Mouse (Mus musculus): ENCODE results near the gene Sdhb. TPM values are rescaled to one million over a fixed set of nuclear protein-coding genes. Genes with fewer than 3 reads are reported as not detected.

Gene Sdhb
- polyA plus RNA-seq, 1 experiment from 2014 or later, result 530 TPM

GRCm38 (mm10) chr4:141012558-141012957, 51.6 kb downstream of the Sdhb start:
- peak overlapping the region; percentile 67 for H3K4me2 ChIP-seq (ENCODE audit: low read length)
- ATAC-seq, result no peak
- no peak overlapping the region for H3K9ac ChIP-seq (ENCODE audit: low read depth, low read length)
- H3K9me3 ChIP-seq (ENCODE audit: control insufficient read depth, low read length), result no peaks in the 10 kb centered on the region
- no peak overlapping the region for H3K4me3 ChIP-seq (ENCODE audit: low read length)
- H3K36me3 ChIP-seq (ENCODE audit: control insufficient read depth, insufficient read depth, low read length), result peaks cover 14% of the 10 kb centered on the region
- no peak overlapping the region; the same call in 1 of the 2 replicates for H3K27ac ChIP-seq (ENCODE audit: low read depth, low read length)
- H3K4me1 ChIP-seq (ENCODE audit: control insufficient read depth, insufficient read depth, low read depth, low read length), result peaks cover 18% of the 10 kb centered on the region
- H3K27me3 ChIP-seq (replicated peaks; ENCODE audit: control insufficient read depth, insufficient read depth, low read length), result no peaks in the 10 kb centered on the region
- WGBS, result 58% methylated on average over 10 of the region's 10 CpGs

DNA sequence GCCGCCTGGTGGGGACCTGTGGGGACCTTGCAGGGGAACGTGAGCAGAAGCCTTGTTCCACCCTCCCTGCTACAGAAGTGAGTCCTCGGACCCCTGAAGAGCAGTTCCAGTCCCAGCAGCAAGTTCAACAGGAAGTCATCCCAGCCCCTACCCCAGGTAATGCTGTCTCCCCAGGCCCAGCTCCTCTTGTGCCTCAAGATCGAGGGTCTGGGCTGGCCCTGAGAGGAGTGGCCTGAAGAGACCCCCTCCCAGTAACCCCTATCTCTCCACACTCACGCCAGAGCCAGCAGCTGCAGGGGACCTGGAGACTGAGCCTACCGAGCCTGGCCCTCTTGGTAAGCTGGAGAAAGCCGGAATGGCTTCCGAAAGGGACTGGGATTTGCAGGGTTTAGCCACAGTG, 53.1 kb downstream of the Sdhb start:
- ATAC-seq, result no peak
- H3K9ac ChIP-seq (ENCODE audit: low read depth, low read length), result no peak overlapping the region

GRCm38 (mm10) chr4:141014856-141015255, 53.9 kb downstream of the Sdhb start:
- Histone ChIP-seq H3K4me2 (ENCODE audit: low read length) (no peak overlapping the region), H3K9me3 (ENCODE audit: control insufficient read depth, low read length) (no peaks in the 10 kb centered on the region), H3K27me3 (replicated peaks; ENCODE audit: control insufficient read depth, insufficient read depth, low read length) (no peaks in the 10 kb centered on the region), H3K4me1 (ENCODE audit: control insufficient read depth, insufficient read depth, low read depth, low read length) (peaks cover 20% of the 10 kb centered on the region), H3K27ac (ENCODE audit: low read depth, low read length) (no peak overlapping the region), H3K9ac (ENCODE audit: low read depth, low read length) (no peak overlapping the region), H3K4me3 (ENCODE audit: low read length) (no peak overlapping the region), H3K36me3 (ENCODE audit: control insufficient read depth, insufficient read depth, low read length) (peaks cover 14% of the 10 kb centered on the region)
- WGBS, result 90% methylated on average over 11 of the region's 11 CpGs
- no peak for ATAC-seq

More for the DNA sequence above, 53.1 kb downstream of the Sdhb start:
- Histone ChIP-seq H3K4me2 (ENCODE audit: low read length) (no peak overlapping the region), H3K4me1 (ENCODE audit: control insufficient read depth, insufficient read depth, low read depth, low read length) (peaks cover 18% of the 10 kb centered on the region), H3K27me3 (replicated peaks; ENCODE audit: control insufficient read depth, insufficient read depth, low read length) (no peaks in the 10 kb centered on the region), H3K36me3 (ENCODE audit: control insufficient read depth, insufficient read depth, low read length) (peaks cover 14% of the 10 kb centered on the region), H3K27ac (ENCODE audit: low read depth, low read length) (no peak overlapping the region), H3K4me3 (ENCODE audit: low read length) (no peak overlapping the region), H3K9me3 (ENCODE audit: control insufficient read depth, low read length) (no peaks in the 10 kb centered on the region)
- 73% methylated on average over 8 of the region's 8 CpGs for WGBS

DNA sequence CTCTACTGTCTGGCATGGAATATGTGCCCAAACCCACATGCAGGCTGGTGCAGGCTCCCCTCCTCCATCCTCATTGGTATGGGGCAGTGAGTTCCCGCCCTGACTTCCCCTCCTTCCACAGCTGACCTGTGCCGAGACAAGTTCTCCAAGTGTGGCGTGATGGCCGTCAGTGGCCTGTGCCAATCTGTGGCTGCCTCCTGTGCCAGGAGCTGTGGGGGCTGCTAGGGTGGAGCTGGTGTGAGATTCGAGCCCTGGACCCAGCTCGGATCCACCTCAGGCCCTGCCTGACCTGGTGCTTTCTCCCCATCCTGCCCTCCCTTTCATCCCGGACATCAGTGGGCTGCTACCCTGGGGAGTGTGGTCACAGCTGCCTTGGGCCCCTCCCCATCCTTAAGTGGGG, 54.4 kb downstream of the Sdhb start:
- no peak overlapping the region for H3K27ac ChIP-seq (ENCODE audit: low read depth, low read length)
- H3K4me3 ChIP-seq (ENCODE audit: low read length), result no peak overlapping the region
- peaks cover 14% of the 10 kb centered on the region for H3K36me3 ChIP-seq (ENCODE audit: control insufficient read depth, insufficient read depth, low read length)
- H3K4me1 ChIP-seq (ENCODE audit: control insufficient read depth, insufficient read depth, low read depth, low read length), result peaks cover 23% of the 10 kb centered on the region
- H3K9me3 ChIP-seq (ENCODE audit: control insufficient read depth, low read length), result no peaks in the 10 kb centered on the region
- WGBS, result 66% methylated on average over 7 of the region's 7 CpGs
- H3K4me2 ChIP-seq (ENCODE audit: low read length), result no peak overlapping the region
- no peaks in the 10 kb centered on the region for H3K27me3 ChIP-seq (replicated peaks; ENCODE audit: control insufficient read depth, insufficient read depth, low read length)
- H3K9ac ChIP-seq (ENCODE audit: low read depth, low read length), result no peak overlapping the region
- ATAC-seq, result no peak

DNA sequence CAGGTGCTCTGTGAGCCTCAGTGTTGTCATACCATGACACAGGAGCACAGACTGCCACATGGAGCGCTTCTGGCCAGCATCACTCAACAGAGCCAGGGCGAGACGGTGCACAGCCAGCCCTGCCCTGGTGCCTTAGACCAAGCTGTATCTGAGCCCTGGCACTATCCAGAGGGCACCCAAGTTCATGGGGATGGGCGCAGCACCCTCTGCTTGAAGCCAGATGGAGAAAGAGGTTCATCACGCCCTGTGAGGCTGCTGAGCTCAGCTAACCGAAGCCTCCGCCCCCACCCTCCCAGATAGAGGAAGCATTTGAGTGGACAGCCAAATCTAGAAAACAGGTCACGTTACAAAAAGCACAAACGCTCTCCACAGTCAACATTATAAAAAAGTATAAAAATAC, 55.3 kb downstream of the Sdhb start:
- H3K9ac ChIP-seq (ENCODE audit: low read depth, low read length), result no peak overlapping the region
- H3K9me3 ChIP-seq (ENCODE audit: control insufficient read depth, low read length), result no peaks in the 10 kb centered on the region
- WGBS, result 84% methylated on average over 9 of the region's 9 CpGs
- no peak overlapping the region for H3K4me3 ChIP-seq (ENCODE audit: low read length)
- no peak overlapping the region for H3K27ac ChIP-seq (ENCODE audit: low read depth, low read length)
- no peaks in the 10 kb centered on the region for H3K27me3 ChIP-seq (replicated peaks; ENCODE audit: control insufficient read depth, insufficient read depth, low read length)
- H3K36me3 ChIP-seq (ENCODE audit: control insufficient read depth, insufficient read depth, low read length), result peaks cover 14% of the 10 kb centered on the region
- peaks cover 30% of the 10 kb centered on the region for H3K4me1 ChIP-seq (ENCODE audit: control insufficient read depth, insufficient read depth, low read depth, low read length)
- no peak overlapping the region for H3K4me2 ChIP-seq (ENCODE audit: low read length)
- no peak for ATAC-seq

DNA sequence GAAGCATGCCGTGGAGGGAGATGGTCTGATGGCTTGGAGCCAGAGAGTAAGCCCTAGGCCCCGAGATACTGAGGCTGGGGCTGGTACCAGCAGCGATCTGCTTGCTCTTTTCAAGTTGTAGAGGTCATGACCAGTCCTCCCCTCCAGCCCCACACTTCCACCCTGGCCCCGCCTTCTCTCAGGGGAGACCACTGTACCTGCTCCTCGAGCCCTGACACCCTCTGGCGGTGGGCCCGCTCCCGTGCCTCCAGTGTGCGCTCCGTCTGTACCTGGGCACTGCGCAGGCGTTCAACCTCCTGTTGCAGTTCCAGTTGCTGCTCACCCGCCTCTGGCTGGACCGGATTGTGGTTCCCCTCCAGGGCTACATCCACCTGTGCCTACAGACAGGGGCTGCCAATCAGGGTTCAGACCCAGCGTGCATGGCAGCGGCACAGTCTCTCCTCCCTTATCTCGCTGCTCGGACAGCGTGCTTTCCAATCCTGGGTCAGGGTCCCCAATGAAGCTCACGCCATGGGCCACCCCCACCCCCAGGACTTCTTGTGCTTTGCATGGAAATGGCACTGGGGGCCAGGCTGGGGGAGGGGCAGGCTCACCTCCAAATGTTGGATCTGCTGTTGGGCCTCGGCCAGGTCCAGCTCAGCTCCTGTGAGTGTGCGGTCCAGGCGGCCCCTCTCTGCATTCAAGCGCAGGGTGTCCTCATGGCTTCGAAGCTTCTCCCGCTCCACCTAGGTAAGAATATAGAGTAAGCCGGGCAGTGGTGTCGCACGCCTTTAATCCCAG, 56.8 kb downstream of the Sdhb start:
- Histone ChIP-seq H3K36me3 (ENCODE audit: control insufficient read depth, insufficient read depth, low read length) (peaks cover 14% of the 10 kb centered on the region), H3K4me2 (ENCODE audit: low read length) (no peak overlapping the region), H3K9me3 (ENCODE audit: control insufficient read depth, low read length) (no peaks in the 10 kb centered on the region), H3K9ac (ENCODE audit: low read depth, low read length) (no peak overlapping the region), H3K27me3 (replicated peaks; ENCODE audit: control insufficient read depth, insufficient read depth, low read length) (no peaks in the 10 kb centered on the region), H3K4me1 (ENCODE audit: control insufficient read depth, insufficient read depth, low read depth, low read length) (peaks cover 24% of the 10 kb centered on the region), H3K4me3 (ENCODE audit: low read length) (no peak overlapping the region), H3K27ac (ENCODE audit: low read depth, low read length) (no peak overlapping the region)
- ATAC-seq, result no peak
- 82% methylated on average over 29 of the region's 29 CpGs for WGBS

DNA sequence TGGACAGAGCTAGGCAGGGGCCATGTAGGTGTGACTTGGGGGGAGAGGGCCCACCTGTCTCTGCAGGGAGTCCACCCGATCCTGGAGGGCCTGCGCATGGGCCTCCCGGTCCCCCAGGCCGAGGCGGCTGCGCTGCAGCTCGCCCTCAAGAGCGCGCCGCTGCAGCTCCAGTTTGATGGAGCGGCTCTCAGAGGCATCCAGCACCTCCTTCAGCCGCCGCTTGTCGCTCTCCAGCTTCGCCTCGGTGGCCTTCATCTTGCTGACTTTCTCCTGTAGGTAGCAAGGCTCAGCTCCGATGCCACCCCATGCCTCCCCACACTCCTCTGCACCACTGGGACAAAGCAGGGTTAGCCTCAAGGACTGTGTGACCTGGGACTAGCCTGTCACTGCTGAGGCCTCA, 59.2 kb downstream of the Sdhb start:
- Histone ChIP-seq H3K9me3 (ENCODE audit: control insufficient read depth, low read length) (no peaks in the 10 kb centered on the region), H3K36me3 (ENCODE audit: control insufficient read depth, insufficient read depth, low read length) (peaks cover 8% of the 10 kb centered on the region), H3K4me2 (ENCODE audit: low read length) (no peak overlapping the region), H3K27ac (ENCODE audit: low read depth, low read length) (peak overlapping the region; percentile 73), H3K9ac (ENCODE audit: low read depth, low read length) (no peak overlapping the region), H3K4me1 (ENCODE audit: control insufficient read depth, insufficient read depth, low read depth, low read length) (peaks cover 24% of the 10 kb centered on the region), H3K27me3 (replicated peaks; ENCODE audit: control insufficient read depth, insufficient read depth, low read length) (no peaks in the 10 kb centered on the region), H3K4me3 (ENCODE audit: low read length) (no peak overlapping the region)
- ATAC-seq, result no peak
- WGBS, result 81% methylated on average over 17 of the region's 17 CpGs

DNA sequence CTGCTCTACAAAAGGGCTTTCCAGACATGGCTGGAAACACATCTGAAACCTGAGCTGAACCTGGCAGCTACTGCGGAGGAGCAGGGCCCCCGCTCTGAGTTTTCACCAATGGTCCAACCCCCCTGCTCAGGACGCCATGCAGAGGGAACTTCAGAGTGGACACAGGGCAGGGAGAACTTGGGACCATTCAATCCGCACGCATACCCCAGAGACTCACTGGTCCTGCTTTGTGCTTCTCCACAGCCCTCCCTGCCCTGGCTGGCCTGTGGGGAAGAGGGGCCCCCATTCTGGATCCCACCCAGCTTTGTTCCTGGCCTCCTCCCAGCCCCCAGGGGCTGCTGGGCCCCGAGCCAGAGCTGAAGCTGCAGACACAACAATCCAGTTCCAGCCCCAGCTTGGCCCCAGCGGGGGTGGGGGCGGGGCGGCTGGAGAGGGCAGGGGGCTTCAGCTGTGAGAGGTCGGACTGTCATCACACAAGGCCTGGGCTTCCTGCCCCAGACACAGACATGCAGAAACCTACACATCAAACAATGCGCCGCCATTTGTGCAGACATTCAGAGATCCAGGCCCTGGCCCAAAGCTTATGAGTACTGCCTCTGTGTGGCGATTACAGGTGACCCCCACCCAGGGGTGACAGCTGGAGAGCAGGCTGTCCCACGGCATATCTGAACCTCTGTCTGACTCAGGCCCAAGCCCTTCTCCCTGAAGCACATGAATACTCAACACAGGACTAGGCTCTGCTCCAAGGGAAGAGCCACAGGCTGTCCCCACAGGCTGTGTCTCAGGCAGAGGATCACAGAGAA, 60.0 kb downstream of the Sdhb start:
- H3K4me1 ChIP-seq (ENCODE audit: control insufficient read depth, insufficient read depth, low read depth, low read length), result peaks cover 24% of the 10 kb centered on the region
- H3K4me3 ChIP-seq (ENCODE audit: low read length), result no peak overlapping the region
- peak overlapping the region; percentile 39 for H3K9ac ChIP-seq (ENCODE audit: low read depth, low read length)

GRCm38 (mm10) chr4:141021614-141021929, 60.6 kb downstream of the Sdhb start:
- WGBS, result 24% methylated on average over 10 of the region's 11 CpGs
- Histone ChIP-seq H3K9me3 (ENCODE audit: control insufficient read depth, low read length) (no peaks in the 10 kb centered on the region), H3K9ac (ENCODE audit: low read depth, low read length) (peak overlapping the region; percentile 39), H3K4me3 (ENCODE audit: low read length) (no peak overlapping the region), H3K4me1 (ENCODE audit: control insufficient read depth, insufficient read depth, low read depth, low read length) (peaks cover 24% of the 10 kb centered on the region), H3K27me3 (replicated peaks; ENCODE audit: control insufficient read depth, insufficient read depth, low read length) (no peaks in the 10 kb centered on the region), H3K36me3 (ENCODE audit: control insufficient read depth, insufficient read depth, low read length) (no peaks in the 10 kb centered on the region), H3K27ac (ENCODE audit: low read depth, low read length) (peak overlapping the region; percentile 73), H3K4me2 (ENCODE audit: low read length) (no peak overlapping the region)
- peak; percentile 20; the same call in 1 of the 2 replicates for ATAC-seq

More for the DNA sequence above, 60.0 kb downstream of the Sdhb start:
- H3K27me3 ChIP-seq (replicated peaks; ENCODE audit: control insufficient read depth, insufficient read depth, low read length), result no peaks in the 10 kb centered on the region
- H3K9me3 ChIP-seq (ENCODE audit: control insufficient read depth, low read length), result no peaks in the 10 kb centered on the region
- peak overlapping the region; percentile 73 for H3K27ac ChIP-seq (ENCODE audit: low read depth, low read length)
- H3K4me2 ChIP-seq (ENCODE audit: low read length), result no peak overlapping the region
- peak; percentile 75 for ATAC-seq
- peaks cover 3% of the 10 kb centered on the region; the same call in 1 of the 2 replicates for H3K36me3 ChIP-seq (ENCODE audit: control insufficient read depth, insufficient read depth, low read length)
- WGBS, result 18% methylated on average over 14 of the region's 14 CpGs

Measured in hindbrain, embryonic 16.5 days (tissue).